In genomic region chr1:169833385-169833784, GRCm38 (mm10) we compare ENCODE assay signal across 19 mouse cellular contexts.
"Had no signal": no experiment of that assay in that cellular context is flagged by ENCODE, and none has a peak within 500 bp of the region (broad histone marks: within the 10 kb centered on the region; RNA-seq: fewer than 3 reads in every experiment).

No protein-coding gene starts in this region.

- DNase-seq: kidney, adult 18-20 months; kidney, adult 9 months; kidney, postnatal 14 days; kidney, postnatal 4 days; liver; lung, adult 18-20 months; lung, postnatal 10 days; lung, postnatal 36 days; midbrain, embryonic 14.5 days; thymus, adult 18-20 months; thymus, postnatal 36 days had no signal

- H3K4me2 ChIP-seq: intestine, embryonic 15.5 days; limb, embryonic 13.5 days; liver, embryonic 12.5 days; liver, embryonic 15.5 days; lung, embryonic 15.5 days; midbrain, embryonic 11.5 days had no signal

- H3K4me3 ChIP-seq: intestine, embryonic 15.5 days; limb, embryonic 10.5 days; limb, embryonic 13.5 days; liver, embryonic 12.5 days; liver, embryonic 15.5 days; lung, embryonic 15.5 days; megakaryocyte, embryonic 14.5 days had no signal

- H3K9me3 ChIP-seq: intestine, embryonic 15.5 days; limb, embryonic 10.5 days; limb, embryonic 13.5 days; liver, embryonic 12.5 days; liver, embryonic 15.5 days; lung, embryonic 15.5 days had no signal

- H3K9ac ChIP-seq: intestine, embryonic 15.5 days; limb, embryonic 13.5 days; liver, embryonic 12.5 days; liver, embryonic 15.5 days; lung, embryonic 15.5 days had no signal

- H3K27me3 ChIP-seq: intestine, embryonic 15.5 days; limb, embryonic 13.5 days; liver, embryonic 12.5 days; liver, embryonic 15.5 days; lung, embryonic 15.5 days; megakaryocyte, embryonic 14.5 days had no signal

- ATAC-seq: intestine, embryonic 15.5 days; liver, embryonic 12.5 days had no signal

- H3K27ac ChIP-seq: intestine, embryonic 15.5 days; limb, embryonic 10.5 days; limb, embryonic 13.5 days; liver, embryonic 12.5 days; liver, embryonic 15.5 days; lung, embryonic 15.5 days had no signal

- H3K36me3 ChIP-seq: intestine, embryonic 15.5 days; limb, embryonic 10.5 days; limb, embryonic 13.5 days; liver, embryonic 12.5 days; liver, embryonic 15.5 days; lung, embryonic 15.5 days had no signal

- H3K4me1 ChIP-seq: intestine, embryonic 15.5 days; limb, embryonic 13.5 days; liver, embryonic 12.5 days; liver, embryonic 15.5 days; megakaryocyte, embryonic 14.5 days had no signal
